Mouse (Mus musculus): Measurements from ENCODE around the gene Eif4h. TPM values are rescaled to one million over a fixed set of nuclear protein-coding genes. Genes with fewer than 3 reads are reported as not detected.

The Eif4h gene
- polyA plus RNA-seq, 1 experiment from 2014 or later: 317 TPM

DNA sequence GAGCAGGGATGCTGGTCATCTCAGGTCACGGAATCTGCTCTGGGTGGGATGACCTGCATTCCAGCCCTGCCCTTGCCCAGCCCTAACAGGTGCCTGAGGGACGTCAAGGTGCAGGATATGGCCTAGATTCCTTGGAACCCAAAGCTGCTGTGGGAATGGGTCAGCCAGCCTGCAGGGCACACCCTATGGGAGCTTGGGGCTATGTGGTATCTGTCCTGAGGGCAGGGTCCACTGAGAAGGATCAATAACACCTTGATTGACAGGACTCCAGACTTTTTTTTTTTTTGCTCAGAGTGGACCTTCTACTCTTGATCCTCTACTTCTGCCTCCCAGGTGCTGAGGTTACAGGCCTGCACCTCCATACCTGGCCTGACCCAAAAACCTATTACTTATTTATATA is 8.1 kb upstream of the Eif4h start:
- WGBS: 83% methylated on average over 2 of the region's 2 CpGs
- H3K27ac ChIP-seq (replicated peaks): no peak overlapping the region
- no peak overlapping the region for H3K4me2 ChIP-seq
- no peaks in the 10 kb centered on the region for H3K27me3 ChIP-seq (replicated peaks)
- H3K4me1 ChIP-seq: no peaks in the 10 kb centered on the region
- H3K9me3 ChIP-seq (replicated peaks): no peaks in the 10 kb centered on the region
- no peak for ATAC-seq (ENCODE audit: low FRiP score)
- H3K4me3 ChIP-seq (replicated peaks): no peak overlapping the region
- H3K9ac ChIP-seq (replicated peaks): no peak overlapping the region
- H3K36me3 ChIP-seq: no peaks in the 10 kb centered on the region

DNA sequence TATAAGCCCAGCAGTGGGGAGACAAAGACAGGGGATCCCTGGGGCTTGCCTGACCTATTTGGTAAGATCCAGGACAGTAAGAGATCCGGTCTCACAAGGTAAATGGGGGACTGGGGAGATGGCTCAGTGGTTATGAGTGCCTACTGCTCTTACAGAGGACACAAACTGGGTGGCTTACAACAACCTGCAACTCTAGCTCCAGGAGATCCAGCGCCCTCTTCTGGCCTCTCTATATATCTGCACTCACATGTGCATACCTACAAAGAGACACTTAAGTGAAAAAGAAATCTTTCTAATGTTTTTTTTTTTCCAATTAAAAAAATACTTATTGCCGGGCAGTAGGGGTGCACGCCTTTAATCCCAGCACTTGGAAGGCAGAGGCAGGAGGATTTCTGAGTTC is 7.2 kb upstream of the Eif4h start:
- Histone ChIP-seq H3K9me3 (replicated peaks) (no peaks in the 10 kb centered on the region), H3K36me3 (no peaks in the 10 kb centered on the region), H3K27ac (replicated peaks) (no peak overlapping the region), H3K4me2 (no peak overlapping the region), H3K4me1 (no peaks in the 10 kb centered on the region), H3K27me3 (replicated peaks) (no peaks in the 10 kb centered on the region), H3K4me3 (replicated peaks) (no peak overlapping the region), H3K9ac (replicated peaks) (no peak overlapping the region)
- WGBS: 74% methylated on average over 4 of the region's 4 CpGs
- no peak for ATAC-seq (ENCODE audit: low FRiP score)

DNA sequence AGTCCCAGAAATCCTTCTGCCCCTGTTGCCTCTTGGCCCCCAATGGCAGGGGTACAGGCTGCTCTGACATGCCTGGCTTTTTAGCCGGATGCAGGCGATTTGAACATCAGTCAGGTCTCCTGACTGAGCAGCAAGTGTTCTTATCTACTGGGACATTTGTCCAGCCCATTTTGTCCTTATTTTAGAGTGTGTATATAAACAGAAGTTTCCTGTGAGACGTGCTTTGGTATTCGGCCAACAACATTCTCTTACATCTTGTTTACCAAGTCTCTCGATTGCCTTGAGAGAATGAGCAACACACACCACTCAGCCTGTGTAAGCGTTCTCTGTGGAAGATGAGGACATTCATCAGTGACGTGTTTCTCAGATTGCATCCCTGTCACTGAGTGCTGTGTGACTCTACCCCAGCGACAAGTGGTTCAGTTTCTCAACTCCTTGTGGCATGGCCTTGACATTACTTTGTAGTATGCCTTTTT is 5.4 kb upstream of the Eif4h start:
- H3K4me1 ChIP-seq: peaks cover 2% of the 10 kb centered on the region
- H3K27ac ChIP-seq (replicated peaks): 0 out of 2 replicates have a peak overlapping the region, but pooled peaks have one; percentile 23
- no peak overlapping the region for H3K4me3 ChIP-seq (replicated peaks)
- no peak for ATAC-seq (ENCODE audit: low FRiP score)
- no peaks in the 10 kb centered on the region for H3K9me3 ChIP-seq (replicated peaks)
- 71% methylated on average over 8 of the region's 8 CpGs for WGBS
- no peak overlapping the region for H3K9ac ChIP-seq (replicated peaks)
- no peaks in the 10 kb centered on the region for H3K36me3 ChIP-seq
- H3K4me2 ChIP-seq: no peak overlapping the region
- no peaks in the 10 kb centered on the region for H3K27me3 ChIP-seq (replicated peaks)

- Histone ChIP-seq H3K27me3 (replicated peaks) (no peaks in the 10 kb centered on the region), H3K9me3 (replicated peaks) (no peaks in the 10 kb centered on the region), H3K36me3 (no peaks in the 10 kb centered on the region), H3K4me1 (peaks cover 4% of the 10 kb centered on the region), H3K4me3 (replicated peaks) (no peak overlapping the region), H3K27ac (replicated peaks) (0 out of 2 replicates have a peak overlapping the region, but pooled peaks have one; percentile 23), H3K4me2 (no peak overlapping the region), H3K9ac (replicated peaks) (no peak overlapping the region)
- ATAC-seq (ENCODE audit: low FRiP score): no peak
- 86% methylated on average over 1 of the region's 1 CpGs for WGBS
These were observed 4.8 kb upstream of the Eif4h start for GRCm38 (mm10) chr5:134644121-134644520.

- H3K4me3 ChIP-seq (replicated peaks): no peak overlapping the region
- H3K36me3 ChIP-seq: peaks cover 7% of the 10 kb centered on the region
- H3K9me3 ChIP-seq (replicated peaks): no peaks in the 10 kb centered on the region
- no peak overlapping the region for H3K4me2 ChIP-seq
- ATAC-seq (ENCODE audit: low FRiP score): no peak
- 99% methylated on average over 3 of the region's 3 CpGs for WGBS
- peaks cover 27% of the 10 kb centered on the region for H3K4me1 ChIP-seq
- no peak overlapping the region for H3K27ac ChIP-seq (replicated peaks)
- H3K27me3 ChIP-seq (replicated peaks): no peaks in the 10 kb centered on the region
- no peak overlapping the region for H3K9ac ChIP-seq (replicated peaks)
These were observed 1.1 kb upstream of the Eif4h start for GRCm38 (mm10) chr5:134640371-134640770.

DNA sequence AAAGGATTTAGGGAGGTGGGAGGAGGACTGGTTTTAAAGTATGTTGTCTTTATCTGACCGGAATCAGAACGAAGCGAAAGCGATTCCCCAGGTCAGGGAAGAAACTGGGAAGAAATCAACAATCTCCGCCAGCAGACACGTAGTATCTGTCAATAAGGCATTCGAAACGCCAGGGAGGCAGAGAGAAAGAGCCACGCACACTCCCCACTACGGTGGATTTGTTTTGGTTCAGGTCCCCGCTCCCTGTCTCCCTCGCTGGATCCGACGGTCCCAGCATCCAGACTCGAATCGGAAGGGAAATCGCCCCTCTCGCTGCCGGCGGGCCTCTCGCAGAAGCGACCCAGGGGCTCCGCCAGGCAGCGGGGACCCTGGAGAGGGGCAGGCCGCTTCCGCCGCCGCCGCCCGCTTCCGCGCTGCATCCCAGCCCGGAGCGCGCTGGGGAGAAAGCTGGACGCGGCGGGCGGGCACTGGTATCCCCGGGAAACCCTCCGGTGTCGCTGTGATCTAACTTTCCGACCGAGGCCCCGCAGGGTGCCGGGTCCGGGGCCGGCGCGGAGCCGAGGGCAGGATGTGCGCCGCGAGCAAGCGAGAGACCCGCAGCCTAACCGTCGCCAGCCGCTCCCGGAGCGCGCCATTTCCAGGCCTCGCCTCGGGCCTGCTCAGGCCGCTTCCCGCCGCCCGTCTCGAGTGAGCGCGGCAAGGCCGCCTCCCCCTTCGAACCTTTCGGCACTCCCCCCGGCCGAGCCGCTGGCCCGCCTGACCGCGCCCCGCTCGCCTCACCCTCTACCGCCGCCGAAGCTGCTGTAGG is 625 bp downstream of the Eif4h start:
- peak; percentile 76 for ATAC-seq (ENCODE audit: low FRiP score)
- H3K4me1 ChIP-seq: peaks cover 35% of the 10 kb centered on the region
- peaks cover 11% of the 10 kb centered on the region for H3K36me3 ChIP-seq
- H3K9ac ChIP-seq (replicated peaks): peak overlapping the region; percentile 98
- peak overlapping the region; percentile 80 for H3K4me2 ChIP-seq
- H3K9me3 ChIP-seq (replicated peaks): no peaks in the 10 kb centered on the region
- no peaks in the 10 kb centered on the region for H3K27me3 ChIP-seq (replicated peaks)
- peak overlapping the region; percentile 97 for H3K27ac ChIP-seq (replicated peaks)
- WGBS: 0% methylated on average over 63 of the region's 85 CpGs
- peak overlapping the region; percentile 98 for H3K4me3 ChIP-seq (replicated peaks)

DNA sequence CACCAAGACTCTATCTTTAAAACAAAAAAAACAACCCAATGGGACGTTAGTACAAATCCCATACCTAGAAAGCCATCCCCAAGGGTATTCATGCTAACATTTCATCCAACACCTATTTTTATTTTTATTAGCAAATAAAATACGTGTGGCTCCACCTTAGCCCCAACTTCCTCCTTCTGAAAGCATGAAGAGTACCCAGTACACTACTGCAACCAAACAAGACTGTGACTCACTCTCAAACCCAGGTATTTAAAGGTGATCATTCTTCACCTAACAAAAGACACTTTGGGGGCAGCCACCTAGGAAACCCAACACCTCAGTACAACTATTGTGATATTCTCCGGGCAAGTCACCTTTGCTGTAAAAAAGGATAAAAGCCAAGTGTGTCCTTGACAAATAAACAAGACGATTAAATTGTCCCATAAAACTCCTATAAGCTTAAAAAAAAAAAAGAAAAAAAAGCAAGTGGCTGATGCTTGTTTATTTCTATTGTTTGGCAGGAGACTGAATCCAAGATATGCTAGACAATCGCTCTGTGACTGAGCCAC is 1.4 kb downstream of the Eif4h start:
- H3K4me1 ChIP-seq: peaks cover 42% of the 10 kb centered on the region
- H3K4me2 ChIP-seq: peak overlapping the region; percentile 80
- no peaks in the 10 kb centered on the region for H3K27me3 ChIP-seq (replicated peaks)
- H3K9me3 ChIP-seq (replicated peaks): no peaks in the 10 kb centered on the region
- peak overlapping the region; percentile 98 for H3K4me3 ChIP-seq (replicated peaks)
- peak overlapping the region; percentile 97 for H3K27ac ChIP-seq (replicated peaks)
- peaks cover 11% of the 10 kb centered on the region for H3K36me3 ChIP-seq
- 27% methylated on average over 5 of the region's 5 CpGs for WGBS
- H3K9ac ChIP-seq (replicated peaks): peak overlapping the region; percentile 98
- no peak for ATAC-seq (ENCODE audit: low FRiP score)

- peaks cover 40% of the 10 kb centered on the region for H3K4me1 ChIP-seq
- 57% methylated on average over 2 of the region's 2 CpGs for WGBS
- no peak overlapping the region for H3K9ac ChIP-seq (replicated peaks)
- H3K27ac ChIP-seq (replicated peaks): no peak overlapping the region
- no peak overlapping the region for H3K4me2 ChIP-seq
- no peak for ATAC-seq (ENCODE audit: low FRiP score)
- H3K27me3 ChIP-seq (replicated peaks): no peaks in the 10 kb centered on the region
- no peaks in the 10 kb centered on the region for H3K9me3 ChIP-seq (replicated peaks)
- H3K4me3 ChIP-seq (replicated peaks): no peak overlapping the region
- H3K36me3 ChIP-seq: peaks cover 17% of the 10 kb centered on the region
These were observed 6.4 kb downstream of the Eif4h start for GRCm38 (mm10) chr5:134632841-134633240.

GRCm38 (mm10) chr5:134630835-134631234 is 8.5 kb downstream of the Eif4h start:
- no peak for ATAC-seq (ENCODE audit: low FRiP score)
- Histone ChIP-seq H3K9me3 (replicated peaks) (no peaks in the 10 kb centered on the region), H3K27ac (replicated peaks) (no peak overlapping the region), H3K4me3 (replicated peaks) (no peak overlapping the region), H3K4me1 (peaks cover 26% of the 10 kb centered on the region), H3K27me3 (replicated peaks) (no peaks in the 10 kb centered on the region), H3K4me2 (no peak overlapping the region), H3K36me3 (peaks cover 33% of the 10 kb centered on the region), H3K9ac (replicated peaks) (no peak overlapping the region)

DNA sequence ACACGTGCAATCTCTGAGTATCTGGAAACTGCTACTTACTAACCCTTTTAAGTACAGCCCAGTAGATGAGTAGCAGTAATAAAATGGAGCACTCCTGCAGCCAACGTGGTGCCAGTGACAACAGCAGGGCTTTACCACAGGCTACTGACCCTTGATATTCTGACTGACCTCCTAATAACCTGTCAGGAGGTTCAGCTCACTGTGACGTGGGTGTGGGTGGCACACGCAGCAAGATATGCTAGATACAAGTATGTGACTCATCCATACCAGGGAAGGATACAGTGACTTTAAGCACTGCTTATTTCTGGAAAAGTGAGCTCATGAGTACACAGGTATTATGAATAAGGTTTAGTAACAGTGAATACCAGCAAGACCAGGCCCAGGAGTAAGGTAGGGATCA is 9.8 kb downstream of the Eif4h start:
- Histone ChIP-seq H3K36me3 (peaks cover 38% of the 10 kb centered on the region), H3K9me3 (replicated peaks) (no peaks in the 10 kb centered on the region), H3K27ac (replicated peaks) (no peak overlapping the region), H3K4me1 (peaks cover 20% of the 10 kb centered on the region), H3K27me3 (replicated peaks) (no peaks in the 10 kb centered on the region), H3K4me2 (no peak overlapping the region), H3K4me3 (replicated peaks) (no peak overlapping the region), H3K9ac (replicated peaks) (no peak overlapping the region)
- no peak for ATAC-seq (ENCODE audit: low FRiP score)
- WGBS: 85% methylated on average over 4 of the region's 4 CpGs

DNA sequence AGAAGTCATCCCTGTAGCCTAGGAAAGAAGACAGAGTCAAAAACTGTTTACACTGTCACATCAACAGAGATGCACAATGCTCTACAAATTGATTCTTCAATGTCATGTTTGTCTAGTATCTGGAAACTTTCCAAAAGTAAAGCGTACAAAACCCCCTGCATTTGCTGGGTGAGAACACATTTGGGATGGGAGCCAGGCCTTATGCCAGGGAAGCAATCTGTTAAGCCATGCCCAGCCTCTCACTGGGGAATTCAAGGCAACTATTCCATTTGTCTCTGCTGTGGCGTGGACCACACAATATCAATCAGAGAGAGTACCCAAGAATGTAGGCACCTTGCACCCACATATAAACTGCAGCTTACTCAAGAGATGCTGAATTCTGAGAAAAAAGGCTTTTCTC is 17.2 kb downstream of the Eif4h start:
- ATAC-seq (ENCODE audit: low FRiP score): no peak
- H3K4me3 ChIP-seq (replicated peaks): no peak overlapping the region
- no peak overlapping the region for H3K9ac ChIP-seq (replicated peaks)
- H3K36me3 ChIP-seq: peaks cover 97% of the 10 kb centered on the region
- H3K4me1 ChIP-seq: peaks cover 3% of the 10 kb centered on the region; the same call in 1 of the 2 replicates
- no peak overlapping the region for H3K27ac ChIP-seq (replicated peaks)
- H3K9me3 ChIP-seq (replicated peaks): no peaks in the 10 kb centered on the region
- no peaks in the 10 kb centered on the region for H3K27me3 ChIP-seq (replicated peaks)
- 56% methylated on average over 2 of the region's 2 CpGs for WGBS
- no peak overlapping the region for H3K4me2 ChIP-seq

DNA sequence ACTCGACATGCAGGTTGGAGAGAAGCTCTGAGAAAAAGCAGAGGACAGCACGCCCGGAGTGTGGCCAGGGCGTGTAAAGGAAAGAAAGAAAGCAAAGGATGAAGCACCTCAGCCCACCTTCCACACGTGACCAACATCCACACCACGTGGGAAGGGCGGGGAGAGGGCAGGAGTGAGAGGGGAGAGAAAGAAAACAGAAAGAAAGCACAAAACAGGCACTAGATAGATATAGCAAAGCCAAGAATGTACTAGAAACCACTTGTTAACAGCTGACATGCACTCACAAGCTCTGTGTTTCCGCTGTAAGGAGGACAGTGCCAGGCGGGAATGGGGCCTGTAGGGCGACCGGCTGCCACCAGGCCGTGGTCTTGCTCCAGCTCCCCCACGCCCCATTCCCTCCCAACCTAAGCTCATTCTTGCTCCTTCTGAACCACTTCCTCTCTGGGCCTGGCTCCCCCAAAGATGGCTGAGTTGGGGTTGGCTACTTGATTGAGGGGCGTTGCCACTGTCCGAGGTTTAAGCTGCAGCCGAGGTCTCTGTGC is 18.1 kb downstream of the Eif4h start:
- no peak overlapping the region for H3K27ac ChIP-seq (replicated peaks)
- WGBS: 95% methylated on average over 16 of the region's 16 CpGs
- H3K4me1 ChIP-seq: peaks cover 3% of the 10 kb centered on the region; the same call in 1 of the 2 replicates
- no peak for ATAC-seq (ENCODE audit: low FRiP score)
- no peak overlapping the region for H3K4me3 ChIP-seq (replicated peaks)
- peaks cover 88% of the 10 kb centered on the region for H3K36me3 ChIP-seq
- no peaks in the 10 kb centered on the region for H3K9me3 ChIP-seq (replicated peaks)
- H3K27me3 ChIP-seq (replicated peaks): no peaks in the 10 kb centered on the region
- H3K4me2 ChIP-seq: no peak overlapping the region
- no peak overlapping the region for H3K9ac ChIP-seq (replicated peaks)
